Mouse (Mus musculus): Measurements from ENCODE around the gene Rcbtb2. TPM values are rescaled to one million over a fixed set of nuclear protein-coding genes. Genes with fewer than 3 reads are reported as not detected.
A peak's percentile ranks its signal among the peaks of the same experiment; 100 is the strongest.

Gene Rcbtb2
- total and polyA plus RNA-seq, 3 experiments: 34.1 to 49.0 (median 36.9) TPM

DNA sequence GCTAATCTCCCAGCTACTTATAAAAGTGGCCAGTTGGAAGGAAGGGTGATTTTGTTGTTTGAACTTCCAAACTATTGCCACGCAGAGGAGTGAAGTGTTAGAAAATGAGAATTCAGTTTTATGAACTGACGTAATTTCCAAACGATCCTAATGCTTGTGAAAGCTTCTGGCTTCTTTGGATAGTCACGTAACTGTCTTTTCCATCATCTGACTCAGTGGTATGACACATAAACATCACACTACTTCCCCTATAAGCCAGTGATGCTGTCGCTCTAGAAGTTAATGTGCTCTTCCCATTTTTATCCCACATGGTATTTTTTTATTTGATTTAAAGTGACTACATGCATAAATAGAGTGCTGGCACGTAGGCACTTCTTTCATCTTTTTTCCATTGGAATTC lies 45.8 kb downstream of the Rcbtb2 start:
- H3K79me2 ChIP-seq (replicated peaks; ENCODE audit: control insufficient read depth, extremely low read depth, insufficient read depth, poor library complexity, severe bottlenecking): no peaks in the 10 kb centered on the region
- DNase-seq (ENCODE audit: extremely low read depth): no peak
- TF ChIP-seq HCFC1 (IDR thresholded peaks at IDR 0.05; ENCODE audit: low read depth, low read length): no peak
- TF ChIP-seq MYC (IDR thresholded peaks at IDR 0.05; ENCODE audit: low read depth, low read length): no peak
- TF ChIP-seq MXI1 (IDR thresholded peaks at IDR 0.05; ENCODE audit: low read depth, low read length): no peak
- TF ChIP-seq POLR2AphosphoS2 (IDR thresholded peaks at IDR 0.05; ENCODE audit: low read depth, low read length): no peak
- dilution Hi-C loops (cut with MboI; ENCODE audit: extremely low pct_ligation_motif_present, extremely low pct_unique_long_range_greater_than_20kb, low sequenced_read_pairs): no loop called here
- no peaks in the 10 kb centered on the region for H3K9me3 ChIP-seq (replicated peaks; ENCODE audit: low read length)
- H3K27ac ChIP-seq (ENCODE audit: insufficient read depth, low read depth): no peak overlapping the region
- no peaks in the 10 kb centered on the region for H3K27me3 ChIP-seq (replicated peaks)
- H3K4me1 ChIP-seq (ENCODE audit: control insufficient read depth in 1 of 2, insufficient read depth in 2 of 2): peaks cover 3 to 44% of the 10 kb centered on the region in 2 experiments
- no peak overlapping the region for H3K9ac ChIP-seq (ENCODE audit: insufficient read depth, low read depth)
- peaks cover 11 to 39% of the 10 kb centered on the region in 2 experiments for H3K36me3 ChIP-seq (replicated peaks in 1 of 2; ENCODE audit: control insufficient read depth in 1 of 2, insufficient read depth in 1 of 2, low read length in 1 of 2)
- H3K4me2 ChIP-seq (ENCODE audit: insufficient read depth, low read depth, poor library complexity, severe bottlenecking): no peak overlapping the region
- H3K4me3 ChIP-seq (replicated peaks in 1 of 3; ENCODE audit: low read depth in 2 of 3, low read length in 2 of 3, poor library complexity in 1 of 3): no peak overlapping the region
- in situ Hi-C loops (cut with MboI; ENCODE audit: low pct_ligation_motif_present, low pct_unique_long_range_greater_than_20kb, low sequenced_read_pairs): no loop called here

DNA sequence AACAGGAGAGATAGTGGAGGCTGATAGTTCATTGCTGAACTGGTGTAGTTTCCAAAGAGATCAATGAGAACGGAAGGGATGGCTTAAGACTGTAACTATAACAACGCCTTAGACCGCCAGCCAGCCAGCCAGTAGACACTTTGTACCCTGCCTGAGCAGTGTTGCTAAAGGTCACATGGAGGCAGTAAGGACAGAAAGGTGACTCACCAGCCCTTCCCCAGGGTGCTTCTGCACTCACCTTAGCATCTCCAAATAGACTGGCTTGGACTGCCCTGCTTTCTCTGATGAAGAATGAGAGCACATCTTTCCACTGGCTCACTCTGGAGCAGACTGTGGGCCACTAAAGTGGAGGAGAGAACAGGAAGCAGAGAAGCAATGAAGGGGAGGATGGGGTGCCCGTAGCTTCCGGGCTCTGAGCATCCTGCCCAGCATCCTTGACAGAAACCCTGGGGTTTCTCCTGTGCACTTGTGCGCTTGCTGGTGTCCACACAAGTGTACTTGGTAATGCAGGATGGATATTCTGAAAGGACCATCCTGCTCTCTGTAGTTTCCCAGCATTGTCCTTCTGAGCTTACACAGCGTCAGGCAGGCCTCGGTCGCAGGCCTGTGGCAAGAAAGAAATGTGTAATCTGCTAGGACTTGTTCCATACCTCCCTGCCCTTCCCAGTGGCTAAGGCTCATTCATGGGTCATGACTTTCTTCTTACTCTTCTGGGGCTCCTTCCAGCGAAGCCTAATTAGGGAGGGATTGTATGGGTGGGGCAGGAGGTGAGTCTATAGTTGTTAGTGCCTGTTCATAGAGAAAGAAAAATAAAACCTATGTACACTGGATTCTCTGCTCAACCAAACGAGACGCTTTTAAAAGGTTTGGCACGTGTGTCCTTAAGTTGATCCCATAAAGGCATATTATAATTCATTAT lies 47.3 kb downstream of the Rcbtb2 start:
- Histone ChIP-seq H3K36me3 (replicated peaks in 1 of 2; ENCODE audit: control insufficient read depth in 1 of 2, insufficient read depth in 1 of 2, low read length in 1 of 2) (peaks cover 11 to 36% of the 10 kb centered on the region in 2 experiments), H3K4me1 (ENCODE audit: control insufficient read depth in 1 of 2, insufficient read depth in 2 of 2) (peaks cover 8 to 50% of the 10 kb centered on the region in 2 experiments), H3K4me3 (replicated peaks in 1 of 3; ENCODE audit: low read depth in 2 of 3, low read length in 2 of 3, poor library complexity in 1 of 3) (no peak overlapping the region), H3K79me2 (replicated peaks; ENCODE audit: control insufficient read depth, extremely low read depth, insufficient read depth, poor library complexity, severe bottlenecking) (no peaks in the 10 kb centered on the region), H3K9me3 (replicated peaks; ENCODE audit: low read length) (no peaks in the 10 kb centered on the region), H3K27me3 (replicated peaks) (no peaks in the 10 kb centered on the region), H3K4me2 (ENCODE audit: insufficient read depth, low read depth, poor library complexity, severe bottlenecking) (no peak overlapping the region), H3K9ac (ENCODE audit: insufficient read depth, low read depth) (no peak overlapping the region), H3K27ac (ENCODE audit: insufficient read depth, low read depth) (no peak overlapping the region)
- peak; percentile 42 for DNase-seq (ENCODE audit: extremely low read depth)
- in situ Hi-C loops (cut with MboI; ENCODE audit: low pct_ligation_motif_present, low pct_unique_long_range_greater_than_20kb, low sequenced_read_pairs): loop anchor here (10.0 kb wide), 1 partner anchor 65 kb away; the partner anchor contains the start of gene Lpar6
- dilution Hi-C loops (cut with MboI; ENCODE audit: extremely low pct_ligation_motif_present, extremely low pct_unique_long_range_greater_than_20kb, low sequenced_read_pairs): no loop called here
- TF ChIP-seq BHLHE40 (IDR thresholded peaks at IDR 0.05; ENCODE audit: low read depth, low read length): no peak
- no peak for TF ChIP-seq MYC (IDR thresholded peaks at IDR 0.05; ENCODE audit: low read depth, low read length)
- TF ChIP-seq IRF4 (IDR thresholded peaks at IDR 0.05; ENCODE audit: low read depth, low read length): no peak
- TF ChIP-seq NELFE (IDR thresholded peaks at IDR 0.05; ENCODE audit: low read depth, low read length): no peak
- TF ChIP-seq HCFC1 (IDR thresholded peaks at IDR 0.05; ENCODE audit: low read depth, low read length): no peak
- TF ChIP-seq PAX5 (IDR thresholded peaks at IDR 0.05; ENCODE audit: low read length): no peak
- TF ChIP-seq TCF12 (IDR thresholded peaks at IDR 0.05; ENCODE audit: low read depth, low read length): no peak

Measured in CH12.LX (cell line).